Mouse (Mus musculus): ENCODE measurements around the gene Gm44511.

DNA sequence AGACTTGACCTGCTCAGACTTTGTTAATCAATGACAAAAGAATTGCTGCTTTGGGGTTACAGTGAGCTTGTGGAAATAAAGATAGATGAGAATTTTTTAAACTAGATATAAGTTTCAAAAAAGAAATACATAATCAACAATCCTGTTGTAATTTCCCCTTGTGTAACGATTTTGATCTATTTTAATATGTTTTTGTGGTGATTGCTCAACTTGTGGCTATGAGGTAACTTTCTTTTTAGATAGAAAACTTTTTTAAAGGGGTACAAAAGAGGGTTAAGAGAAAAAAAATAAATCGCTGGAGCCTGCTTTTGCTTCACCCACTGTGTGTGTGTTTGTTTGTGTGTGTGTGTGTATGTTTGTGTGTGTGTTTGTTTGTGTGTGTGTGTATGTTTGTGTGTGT lies 25.0 kb upstream of the Gm44511 start:
- TF ChIP-seq CTCF (IDR thresholded peaks at IDR 0.05; ENCODE audit: borderline replicate concordance, extremely low read depth, insufficient read depth, insufficient read length) (no peak), POLR2A (IDR thresholded peaks at IDR 0.05; ENCODE audit: borderline replicate concordance, extremely low read depth, insufficient read depth, insufficient read length, poor library complexity, severe bottlenecking) (no peak)

Measured in brain, embryonic 14.5 days (tissue).